Mouse (Mus musculus) left cerebral cortex, adult 2 months (tissue): ENCODE data around the gene Esm1. TPM values are rescaled to one million over a fixed set of nuclear protein-coding genes. Genes with fewer than 3 reads are reported as not detected.

ENCODE experiments used
- DNase-seq, 2 experiments: peaks; one replicate each; pipeline ENCODE4 v3.0.0; 2021 to 2022; ENCODE audit warnings: low spot score in 2 of 2, mixed read lengths in 1 of 2; ENCODE audit errors: extremely low spot score in 1 of 2
- H3K27ac ChIP-seq: fragments of 200-600 bp; 2 replicates; pipeline ENCODE4 v1.8.1; 2022
- H3K4me3 ChIP-seq: fragments of 200-600 bp; 2 replicates; pipeline ENCODE4 v1.8.1; 2022
- CTCF ChIP-seq: fragments of 200-600 bp; IDR thresholded peaks from 2 replicates; pipeline ENCODE4 v1.8.1; 2022; ENCODE audit warnings: antibody characterized with exemption, mild to moderate bottlenecking, moderate library complexity
- intact Hi-C: fragments of 180-260 bp; cut with DNase I; formaldehyde crosslinking; loops from one replicate; pipeline ENCODE4 v1.15.1; 2025
- total RNA-seq, 2 experiments: library from RNA; stranded (reverse); gene quantifications; 2 replicates each; pipeline ENCODE4 v1.2.3; 2021

The Esm1 gene
- total RNA-seq, 2 experiments from 2014 or later = 0.16 TPM; not detected in 1

DNA sequence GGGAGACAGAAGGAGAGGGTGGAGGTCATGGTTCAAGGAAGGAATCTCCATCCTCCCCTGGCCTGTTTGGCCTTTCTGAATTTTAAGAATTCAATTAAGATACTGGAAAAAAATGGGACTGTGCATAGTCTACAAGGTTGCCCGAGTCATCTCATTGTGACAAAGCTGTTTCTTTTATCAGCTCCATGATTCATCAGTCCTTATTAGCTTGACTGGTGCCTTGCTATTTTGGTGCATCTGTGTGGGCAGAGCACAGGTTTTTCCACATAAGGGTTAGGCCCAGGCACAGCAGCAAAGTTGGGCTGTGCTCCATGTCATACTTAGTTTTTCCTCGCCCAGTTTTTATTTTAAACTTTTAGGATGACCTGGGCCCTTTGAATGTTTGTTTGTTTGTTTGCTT is 47.3 kb downstream of the Esm1 start:
- DNase-seq = no peak
- H3K27ac ChIP-seq = no peak overlapping the region
- no peak for TF ChIP-seq CTCF
- intact Hi-C loops = no loop called here
- no peak overlapping the region for H3K4me3 ChIP-seq

- TF ChIP-seq CTCF = peak; percentile 27
- intact Hi-C loops = no loop called here
- H3K4me3 ChIP-seq = no peak overlapping the region
- DNase-seq = no peak
- no peak overlapping the region for H3K27ac ChIP-seq
Observed at GRCm38 (mm10) chr13:113257190-113257589, 47.7 kb downstream of the Esm1 start.

GRCm38 (mm10) chr13:113259237-113259636 is 49.8 kb downstream of the Esm1 start:
- TF ChIP-seq CTCF = no peak
- Histone ChIP-seq H3K27ac (no peak overlapping the region), H3K4me3 (no peak overlapping the region)
- DNase-seq = no peak
- intact Hi-C loops = no loop called here

DNA sequence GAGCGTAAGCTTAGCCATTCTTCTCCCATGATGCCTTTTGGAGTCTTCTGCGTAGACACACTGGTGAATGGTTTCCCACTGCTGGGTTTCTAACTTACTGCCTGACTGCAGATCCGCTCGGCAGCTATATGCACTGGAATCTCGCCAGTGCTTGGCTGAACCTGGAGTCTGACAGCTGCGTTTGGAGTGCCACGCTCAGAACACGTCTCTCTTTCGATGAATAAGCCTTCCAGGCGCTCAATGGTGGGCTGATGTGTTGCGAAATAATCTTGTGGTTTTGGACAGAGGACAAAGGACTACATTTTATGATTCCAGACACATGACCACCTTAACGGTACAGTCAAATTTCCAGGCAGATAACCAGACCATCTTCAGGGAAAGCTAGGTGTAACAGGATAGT is 53.4 kb downstream of the Esm1 start:
- H3K4me3 ChIP-seq = no peak overlapping the region

GRCm38 (mm10) chr13:113265257-113265656 is 55.8 kb downstream of the Esm1 start:
- peak; percentile 65 for TF ChIP-seq CTCF
- peak in 1 of 2 experiments; percentile 66 for DNase-seq
- Histone ChIP-seq H3K4me3 (no peak overlapping the region), H3K27ac (no peak overlapping the region)
- intact Hi-C loops = loop anchor here (5.0 kb wide), 2 partner anchors 352 to 602 kb away; partner anchors contain the start of gene Snx18

More for the DNA sequence above, 53.4 kb downstream of the Esm1 start:
- no peak for TF ChIP-seq CTCF
- intact Hi-C loops = loop anchor here (2.0 kb wide), 1 partner anchor 214 kb away; no protein-coding TSS in a partner anchor
- peak in 1 of 2 experiments; percentile 40 for DNase-seq
- H3K27ac ChIP-seq = no peak overlapping the region

- peak; percentile 69 to 73 for DNase-seq
- intact Hi-C loops = loop anchor here (1.0 to 5.0 kb wide), 3 partner anchors 220 to 601 kb away; partner anchors contain the start of genes Gpx8 and Snx18
Observed at GRCm38 (mm10) chr13:113266495-113266951, 57.1 kb downstream of the Esm1 start.

DNA sequence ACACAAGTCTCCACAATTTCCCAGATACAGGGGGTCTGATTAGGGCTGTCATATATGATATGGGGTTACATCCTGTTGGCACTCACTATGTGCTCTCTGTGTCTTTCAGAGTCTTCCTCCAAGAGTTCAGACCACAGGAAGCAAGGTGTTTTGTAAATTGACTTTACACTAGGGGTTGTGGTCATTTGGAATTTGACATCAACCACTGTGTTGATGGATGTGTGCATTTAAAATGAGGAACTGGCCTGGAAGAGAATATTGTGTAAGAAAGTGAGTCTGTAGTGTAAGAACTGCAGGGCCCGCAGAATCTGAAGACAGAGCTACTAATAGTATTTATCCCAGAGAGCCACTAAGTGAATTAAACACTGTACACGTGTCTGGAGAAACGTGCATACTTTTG is 57.7 kb downstream of the Esm1 start:
- H3K27ac ChIP-seq = no peak overlapping the region
- H3K4me3 ChIP-seq = no peak overlapping the region
- TF ChIP-seq CTCF = no peak
- no peak for DNase-seq
- intact Hi-C loops = loop anchor here (1.0 to 5.0 kb wide), 3 partner anchors 350 to 600 kb away; partner anchors contain the start of gene Snx18

More at GRCm38 (mm10) chr13:113266495-113266951, 57.1 kb downstream of the Esm1 start:
- no peak overlapping the region for H3K4me3 ChIP-seq
- peak; percentile 90 for TF ChIP-seq CTCF
- H3K27ac ChIP-seq = no peak overlapping the region

Other genes with a start within 250 kb of the Esm1 start
- 1 to 10 TPM; 1.5 to 2.0 TPM for gene Ccno, start 221.9 kb upstream of the Esm1 start, total RNA-seq
- under 1 TPM; 0.36 to 0.37 TPM for gene Mcidas, start 215.8 kb upstream of the Esm1 start, total RNA-seq
- gene Cdc20b, start 174.5 kb upstream of the Esm1 start, total RNA-seq = under 1 TPM in 1 of 2 experiments, not detected in 1; 0.29 TPM
- gene Gpx8, start 163.2 kb upstream of the Esm1 start, total RNA-seq = 1 to 10 TPM; 8.1 to 8.5 TPM
- not detected for gene Gzma, start 108.7 kb upstream of the Esm1 start, total RNA-seq
- gene Gzmk, start 16.2 kb downstream of the Esm1 start, total RNA-seq = under 1 TPM; 0.26 to 0.27 TPM
- gene BC067074, start 83.5 kb downstream of the Esm1 start, total RNA-seq = 1 to 10 TPM; 1.1 to 1.2 TPM